Mouse (Mus musculus) liver, adult 2 months (tissue): ENCODE results near the gene Krtap5-1.
"Not testable (repeated sequence)": the region's sequence is repeated elsewhere in the genome, so short reads cannot be mapped to it uniquely, and the experiment has no call there.

Source experiments
- CTCF ChIP-seq: fragments of 200-500 bp; IDR thresholded peaks from 2 replicates; pipeline ENCODE4 v1.5.1; 2011; ENCODE audit warnings: low read depth, low read length, control low read depth
- POLR2A ChIP-seq: fragments of 200-500 bp; IDR thresholded peaks from 2 replicates; pipeline ENCODE4 v1.6.1; 2011; ENCODE audit warnings: low read length, control low read depth; ENCODE audit not compliant: insufficient read depth; ENCODE audit errors: extremely low read depth

DNA sequence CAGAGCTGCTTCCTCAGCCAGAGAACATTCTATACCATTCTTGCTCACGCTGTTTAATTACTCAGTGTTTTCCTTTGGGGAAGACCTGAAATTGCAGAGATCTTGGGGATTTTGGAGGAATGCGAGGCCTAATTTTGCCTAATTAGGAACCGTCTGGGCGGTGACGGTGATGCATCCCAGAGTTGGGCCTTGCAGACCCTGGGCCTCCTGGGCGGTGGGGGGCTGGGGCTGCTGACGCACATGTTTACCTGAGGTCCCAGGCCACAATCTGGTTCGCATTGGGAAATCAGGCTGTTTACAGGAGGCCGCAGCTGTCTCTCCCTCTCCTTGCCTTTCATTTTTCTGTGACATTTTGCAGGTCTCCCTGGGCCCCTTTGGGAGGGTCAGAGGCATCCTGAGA lies 35.8 kb upstream of the Krtap5-1 start:
- not testable (repeated sequence) for TF ChIP-seq CTCF, POLR2A
